Mouse (Mus musculus) layer of hippocampus, adult 2 months (tissue): ENCODE measurements at regions not wholly inside any gene's neighbourhood (a gene's known extent, or its start where the extent isn't known, plus 50 kb on each side); places are given as distances from the start of the nearest gene placed in this dataset.
A peak's percentile ranks its signal among the peaks of the same experiment; 100 is the strongest.

Experiments used
- DNase-seq, 2 experiments: peaks; one replicate each; pipeline ENCODE4 v3.0.0; 2022; ENCODE audit warnings: low spot score in 2 of 2
- H3K27ac ChIP-seq: fragments of 200-600 bp; 2 replicates; pipeline ENCODE4 v1.8.1; 2022
- H3K4me3 ChIP-seq: fragments of 200-600 bp; 2 replicates; pipeline ENCODE4 v1.8.1; 2022; ENCODE audit warnings: mild to moderate bottlenecking
- CTCF ChIP-seq: fragments of 200-600 bp; conservative IDR thresholded peaks from 2 replicates; pipeline ENCODE4 v1.8.1; 2022; ENCODE audit warnings: antibody characterized with exemption, mild to moderate bottlenecking, moderate library complexity

DNA sequence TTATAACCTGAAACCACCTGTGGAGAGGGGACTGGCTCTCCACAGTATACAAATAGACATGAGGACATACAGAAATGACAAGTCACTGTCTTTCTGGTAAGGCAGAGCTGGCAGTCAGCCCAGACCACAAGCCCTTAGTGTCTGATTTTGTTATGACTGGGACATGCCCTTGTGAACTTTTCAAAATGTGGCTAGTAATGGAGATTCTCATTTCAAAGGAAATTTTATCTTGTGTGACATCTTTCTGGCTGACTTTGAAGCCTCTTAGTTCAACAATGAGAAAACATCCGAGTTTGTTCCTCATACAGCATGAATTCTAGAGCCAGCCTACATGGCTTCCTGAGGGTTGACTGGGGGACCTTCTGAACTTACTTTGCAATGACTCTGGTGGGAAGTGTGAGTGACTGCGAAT, 173.8 kb upstream of the Rnaseh2b start:
- no peak for DNase-seq
- Histone ChIP-seq H3K27ac (no peak overlapping the region), H3K4me3 (no peak overlapping the region)
- no peak for TF ChIP-seq CTCF

- Histone ChIP-seq H3K27ac (no peak overlapping the region), H3K4me3 (no peak overlapping the region)
- DNase-seq: no peak
- no peak for TF ChIP-seq CTCF
These were observed 163.5 kb upstream of the Rnaseh2b start for GRCm38 (mm10) chr14:62128918-62129317.

DNA sequence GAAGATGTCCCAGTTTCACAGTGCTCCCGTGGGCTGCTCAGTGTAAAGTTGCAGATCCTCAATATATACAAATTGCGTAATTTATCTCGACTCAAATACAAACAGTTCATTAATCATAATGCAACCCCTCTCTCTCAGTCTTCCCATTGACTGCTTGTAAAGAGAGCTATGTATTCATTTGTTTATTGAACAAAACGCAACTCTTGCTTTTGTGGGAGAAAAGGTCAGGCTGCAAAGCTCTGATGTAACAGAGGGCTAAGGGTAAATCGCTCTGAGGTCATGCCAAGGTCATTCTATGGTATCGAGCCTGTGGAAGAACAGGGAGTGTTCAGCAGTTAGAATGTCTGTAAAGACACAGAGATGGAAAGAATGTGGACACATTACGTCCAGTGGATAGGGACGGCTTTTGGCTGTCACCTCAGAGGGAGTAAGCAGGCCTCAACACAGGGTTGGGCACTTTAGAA, 160.0 kb upstream of the Rnaseh2b start:
- Histone ChIP-seq H3K4me3 (no peak overlapping the region), H3K27ac (no peak overlapping the region)
- no peak for DNase-seq
- TF ChIP-seq CTCF: no peak

DNA sequence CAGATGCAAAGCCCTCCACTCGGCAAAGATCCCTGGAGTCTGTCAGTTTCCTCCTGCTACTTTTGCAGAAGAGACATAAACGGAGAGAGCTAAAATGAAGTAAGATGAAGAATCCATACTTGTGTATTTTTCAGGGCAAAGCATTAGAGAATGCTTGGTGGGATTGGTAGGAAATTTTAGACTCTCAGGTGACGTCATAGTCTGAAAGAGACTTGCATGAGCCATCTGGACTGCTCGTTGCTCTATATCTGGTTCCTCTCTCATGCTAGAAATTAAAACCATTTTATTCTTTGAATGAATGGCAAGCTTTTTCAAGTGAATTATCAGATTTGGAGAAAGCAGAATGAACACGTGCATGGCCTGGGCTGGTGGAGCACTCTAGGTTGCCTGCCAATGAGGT, 154.4 kb upstream of the Rnaseh2b start:
- TF ChIP-seq CTCF: no peak
- DNase-seq: peak in 1 of 2 experiments; percentile 14
- Histone ChIP-seq H3K27ac (no peak overlapping the region), H3K4me3 (no peak overlapping the region)

- H3K27ac ChIP-seq: no peak overlapping the region
- peak in 1 of 2 experiments; percentile 21 for DNase-seq
- no peak overlapping the region for H3K4me3 ChIP-seq
- TF ChIP-seq CTCF: no peak
These were observed 147.9 kb upstream of the Rnaseh2b start for GRCm38 (mm10) chr14:62144385-62145030.

- H3K27ac ChIP-seq: no peak overlapping the region
- no peak overlapping the region for H3K4me3 ChIP-seq
- no peak for TF ChIP-seq CTCF
- no peak for DNase-seq
These were observed 135.2 kb upstream of the Rnaseh2b start for GRCm38 (mm10) chr14:62157038-62157716.

DNA sequence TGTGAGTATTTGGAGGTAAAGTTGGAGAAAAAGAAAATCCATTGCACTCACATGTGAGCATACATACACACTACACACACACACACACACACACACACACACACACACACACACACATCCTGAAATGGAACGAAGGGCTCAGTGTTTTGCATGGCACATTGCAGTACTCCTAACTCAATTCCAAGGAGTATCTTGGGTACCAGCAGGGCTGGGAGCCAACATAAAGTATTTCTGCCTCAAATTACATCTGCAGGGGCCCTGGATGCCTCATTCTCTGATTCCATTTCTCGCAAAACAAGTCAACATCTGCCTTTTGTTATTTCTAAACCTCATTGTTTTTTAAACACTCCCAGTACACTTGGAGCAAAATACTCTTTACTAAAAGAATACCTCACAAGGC, 132.7 kb upstream of the Rnaseh2b start:
- Histone ChIP-seq H3K27ac (no peak overlapping the region), H3K4me3 (no peak overlapping the region)
- no peak for DNase-seq
- TF ChIP-seq CTCF: no peak

- no peak for DNase-seq
- H3K4me3 ChIP-seq: no peak overlapping the region
- no peak overlapping the region for H3K27ac ChIP-seq
- TF ChIP-seq CTCF: no peak
These were observed 129.1 kb upstream of the Rnaseh2b start for GRCm38 (mm10) chr14:62163120-62163796.

- DNase-seq: no peak
- TF ChIP-seq CTCF: no peak
- H3K27ac ChIP-seq: no peak overlapping the region
- no peak overlapping the region for H3K4me3 ChIP-seq
These were observed 127.5 kb upstream of the Rnaseh2b start for GRCm38 (mm10) chr14:62164918-62165317.

DNA sequence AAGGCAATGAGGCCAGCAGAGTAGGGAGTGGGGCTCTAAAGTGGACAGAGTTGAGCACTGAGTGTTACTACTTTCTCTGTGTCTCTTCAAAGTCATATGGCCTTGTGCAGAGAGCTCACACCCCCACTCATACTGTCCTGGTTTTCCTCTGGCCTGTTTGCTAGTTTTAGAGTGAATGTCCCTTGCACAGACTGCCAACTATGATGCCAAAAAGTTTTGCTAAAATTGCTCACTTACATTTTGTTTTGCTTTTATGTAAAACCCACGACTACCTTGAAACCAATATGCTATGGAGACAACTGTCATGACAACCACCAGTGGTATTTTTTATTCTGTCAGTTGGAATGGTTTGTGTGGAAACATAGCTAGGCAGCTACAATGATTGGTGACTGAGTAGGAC, 126.4 kb upstream of the Rnaseh2b start:
- DNase-seq: no peak
- Histone ChIP-seq H3K27ac (0 out of 2 replicates have a peak overlapping the region, but pooled peaks have one; percentile 28), H3K4me3 (no peak overlapping the region)
- no peak for TF ChIP-seq CTCF

GRCm38 (mm10) chr14:62166596-62166995, 125.8 kb upstream of the Rnaseh2b start:
- no peak for TF ChIP-seq CTCF
- Histone ChIP-seq H3K4me3 (no peak overlapping the region), H3K27ac (peak overlapping the region; percentile 28; the same call in 1 of the 2 replicates)
- no peak for DNase-seq

DNA sequence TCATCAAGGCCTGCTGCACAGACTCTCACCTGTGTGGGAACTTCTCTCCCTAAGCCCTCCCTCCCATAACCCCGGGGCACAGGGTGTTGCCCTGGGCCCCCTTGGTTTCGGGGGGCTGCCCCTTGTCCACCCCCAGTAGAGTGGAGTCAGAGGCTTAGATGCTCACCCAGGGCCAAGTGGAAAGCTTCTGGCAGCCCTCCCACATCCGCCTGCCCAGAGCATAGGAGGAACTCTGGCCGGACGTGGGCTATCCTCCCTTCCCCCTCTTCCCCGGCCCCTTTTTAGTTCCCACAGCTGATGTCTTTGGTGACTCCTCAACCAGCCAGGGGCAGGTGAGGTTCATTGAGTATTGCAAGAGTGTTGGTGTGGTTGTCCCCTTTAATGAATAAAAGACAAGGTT, 125.3 kb upstream of the Rnaseh2b start:
- Histone ChIP-seq H3K27ac (no peak overlapping the region), H3K4me3 (no peak overlapping the region)
- DNase-seq: no peak
- TF ChIP-seq CTCF: no peak

GRCm38 (mm10) chr14:62168711-62169110, 123.7 kb upstream of the Rnaseh2b start:
- Histone ChIP-seq H3K4me3 (no peak overlapping the region), H3K27ac (no peak overlapping the region)
- TF ChIP-seq CTCF: no peak
- DNase-seq: no peak
